Mouse (Mus musculus) bone marrow macrophage, adult 2 months (primary cell): Measurements from ENCODE around the gene Gopc.

Experiments used
- CTCF ChIP-seq: IDR thresholded peaks from 2 replicates; pipeline ENCODE4 v1.5.1; 2012; ENCODE audit warnings: low read depth, mild to moderate bottlenecking, low read length, moderate library complexity
- POLR2A ChIP-seq: IDR thresholded peaks from 2 replicates; pipeline ENCODE4 v1.6.1; 2012; ENCODE audit warnings: mild to moderate bottlenecking, low read depth, low read length, borderline replicate concordance

GRCm38 (mm10) chr10:52384823-52385610, 3.1 kb upstream of the Gopc start:
- TF ChIP-seq CTCF (no peak), POLR2A (no peak)
